ENCODE assay signal across 24 mouse cellular contexts in genomic region chr4:10748816-10749215, GRCm38 (mm10).
DNase-seq lines count a peak whose midpoint lies in the region; ATAC-seq and TF ChIP-seq lines count a peak whose summit lies in the region.
"Had no signal": no experiment of that assay in that cellular context is flagged by ENCODE, and none has a peak within 500 bp of the region (broad histone marks: within the 10 kb centered on the region; RNA-seq: fewer than 3 reads in every experiment).

No protein-coding gene starts in this region.

- TF ChIP-seq EP300 in ES-Bruce4 (IDR thresholded peaks at IDR 0.05; ENCODE audit: insufficient read depth, low read depth, low read length), result no peak

- peak; percentile 12 for DNase-seq in heart, adult 11 months
- no peak for DNase-seq in heart, postnatal 14 days
- DNase-seq in lung, embryonic 14.5 days, result peak; percentile 1
- no peak for DNase-seq in lung, adult 2 months
- peak; percentile 86 for DNase-seq in R1 (ENCODE audit: low read depth, low spot score)
- DNase-seq in thymus, postnatal 36 days, result no peak
- DNase-seq: adrenal gland, adult 8-10 months; adrenal gland, postnatal 14 days; adrenal gland, postnatal 36 days; B cell, adult 2 months; cerebellum, adult 11-12 months; cerebellum, adult 9-10 months; cerebellum, postnatal 10 days had no signal

- no peak for TF ChIP-seq CTCF in lung, embryonic 14.5 days (IDR thresholded peaks at IDR 0.05; ENCODE audit: low read depth)
- no peak for TF ChIP-seq CTCF in lung, adult 2 months (IDR thresholded peaks at IDR 0.05; ENCODE audit: insufficient read depth, low read length)
- TF ChIP-seq CTCF in ES-Bruce4 (IDR thresholded peaks at IDR 0.05; ENCODE audit: low read depth, low read length), result no peak

- H3K4me1 ChIP-seq in lung, embryonic 14.5 days (ENCODE audit: insufficient read depth), result no peaks in the 10 kb centered on the region
- no peaks in the 10 kb centered on the region for H3K4me1 ChIP-seq in lung, adult 2 months (ENCODE audit: control insufficient read depth, insufficient read depth, low read length)
- H3K4me1 ChIP-seq in ES-Bruce4 (ENCODE audit: control insufficient read depth, insufficient read depth, low read length), result peaks cover 5% of the 10 kb centered on the region
- H3K4me1 ChIP-seq: embryonic facial prominence, embryonic 10.5 days; embryonic facial prominence, embryonic 12.5 days; forebrain, embryonic 13.5 days had no signal

- WGBS in lung, embryonic 14.5 days, result 71% methylated on average over 8 of the region's 8 CpGs
- 70% methylated on average over 8 of the region's 8 CpGs for WGBS in lung, adult 2 months

- TF ChIP-seq POLR2A in lung, adult 2 months (IDR thresholded peaks at IDR 0.05; ENCODE audit: borderline replicate concordance, extremely low read depth, low read depth, low read length), result no peak
- no peak for TF ChIP-seq POLR2A in ES-Bruce4 (IDR thresholded peaks at IDR 0.05; ENCODE audit: insufficient read depth, low read length)

- H3K9ac ChIP-seq in lung, embryonic 14.5 days, result no peak overlapping the region
- H3K9ac ChIP-seq in ES-Bruce4 (ENCODE audit: low read depth, poor library complexity, severe bottlenecking), result no peak overlapping the region
- H3K9ac ChIP-seq: embryonic facial prominence, embryonic 12.5 days; forebrain, embryonic 13.5 days had no signal

- H3K4me2 ChIP-seq in lung, embryonic 14.5 days, result no peak overlapping the region
- H3K4me2 ChIP-seq: embryonic facial prominence, embryonic 12.5 days; forebrain, embryonic 13.5 days had no signal

- H3K36me3 ChIP-seq in lung, embryonic 14.5 days (ENCODE audit: insufficient read depth), result no peaks in the 10 kb centered on the region
- H3K36me3 ChIP-seq in ES-Bruce4 (ENCODE audit: control insufficient read depth, insufficient read depth, low read length, poor library complexity, severe bottlenecking), result no peaks in the 10 kb centered on the region
- H3K36me3 ChIP-seq: embryonic facial prominence, embryonic 10.5 days; embryonic facial prominence, embryonic 12.5 days; G1E had no signal

- H3K4me3 ChIP-seq in lung, embryonic 14.5 days (ENCODE audit: low read depth, low read length), result no peak overlapping the region
- no peak overlapping the region for H3K4me3 ChIP-seq in lung, adult 2 months (replicated peaks; ENCODE audit: extremely low read depth, low read depth, low read length)
- peak overlapping the region; percentile 19 for H3K4me3 ChIP-seq in ES-Bruce4 (ENCODE audit: low read depth, low read length)
- H3K4me3 ChIP-seq: embryonic facial prominence, embryonic 10.5 days; embryonic facial prominence, embryonic 12.5 days; forebrain, embryonic 13.5 days had no signal

- intact Hi-C loops in heart, postnatal 14 days (cut with DNase I), result no loop called here

- H3K9me3 ChIP-seq in lung, embryonic 14.5 days (ENCODE audit: low read depth, low read length), result no peaks in the 10 kb centered on the region
- no peaks in the 10 kb centered on the region for H3K9me3 ChIP-seq in ES-Bruce4 (replicated peaks; ENCODE audit: control insufficient read depth, insufficient read depth, low read length, poor library complexity, severe bottlenecking)
- H3K9me3 ChIP-seq: embryonic facial prominence, embryonic 10.5 days; embryonic facial prominence, embryonic 12.5 days; forebrain, embryonic 13.5 days; G1E had no signal

- H3K27ac ChIP-seq in lung, embryonic 14.5 days (ENCODE audit: low read depth), result no peak overlapping the region
- H3K27ac ChIP-seq in ES-Bruce4 (ENCODE audit: insufficient read depth, low read length), result no peak overlapping the region
- H3K27ac ChIP-seq: embryonic facial prominence, embryonic 10.5 days; embryonic facial prominence, embryonic 12.5 days; forebrain, embryonic 13.5 days had no signal

- no peaks in the 10 kb centered on the region for H3K27me3 ChIP-seq in lung, embryonic 14.5 days (ENCODE audit: insufficient read depth, low read length)
- H3K27me3 ChIP-seq in ES-Bruce4 (ENCODE audit: control insufficient read depth, insufficient read depth, low read length, poor library complexity, severe bottlenecking), result no peaks in the 10 kb centered on the region
- H3K27me3 ChIP-seq: CH12.LX; embryonic facial prominence, embryonic 12.5 days; forebrain, embryonic 13.5 days; Patski had no signal

- ATAC-seq in lung, embryonic 14.5 days (ENCODE audit: insufficient read depth), result no peak
- no peak for ATAC-seq in megakaryocyte, adult 5-6 weeks (ENCODE audit: poor library complexity, severe bottlenecking)
- ATAC-seq: activated CD4-positive, CD25-positive, alpha-beta regulatory T cell, adult 4 months; CD4-positive, CD25-positive, alpha-beta regulatory T cell, adult 4 months; forebrain, embryonic 13.5 days; forebrain, embryonic 16.5 days; Patski had no signal

Comparison
In these comparisons a context has a peak if more than half of its experiments do, and no peak if none do; other contexts are left out.
1. DNase-seq: peak in heart, adult 11 months (single experiment), lung, embryonic 14.5 days (single experiment) and R1 (single experiment); none in heart, postnatal 14 days (0 of 2), lung, adult 2 months (single experiment) and thymus, postnatal 36 days (0 of 2).